Mouse (Mus musculus) midbrain, embryonic 11.5 days (tissue): ENCODE data around the gene Npb. TPM values are rescaled to one million over a fixed set of nuclear protein-coding genes. Genes with fewer than 3 reads are reported as not detected.

Experiments
- ATAC-seq: fragments of 200-750 bp; cut with Nextera tagmentation; 2 replicates; pipeline ENCODE4 v1.8.0; 2017; ENCODE audit warnings: moderate TSS enrichment, moderate library complexity; ENCODE audit not compliant: low FRiP score
- DNase-seq: peaks from one replicate; pipeline ENCODE4 v3.0.0; 2015; ENCODE audit warnings: low spot score; ENCODE audit errors: missing footprints
- H3K27ac ChIP-seq: fragments of 300-500 bp; sonication (generic); 2 replicates; pipeline ENCODE4 v1.5.1; 2014; ENCODE audit warnings: low read depth, low read length
- H3K27me3 ChIP-seq: fragments of 300-500 bp; sonication (generic); 2 replicates; pipeline ENCODE4 v1.6.1; 2014; ENCODE audit warnings: mild to moderate bottlenecking, low read length, moderate library complexity, mixed read lengths; ENCODE audit not compliant: control insufficient read depth, insufficient read depth
- H3K36me3 ChIP-seq: fragments of 300-500 bp; sonication (generic); 2 replicates; pipeline ENCODE4 v1.6.1; 2014; ENCODE audit warnings: mild to moderate bottlenecking, low read length, moderate library complexity, mixed read lengths; ENCODE audit not compliant: control insufficient read depth, insufficient read depth
- H3K4me1 ChIP-seq: fragments of 300-500 bp; sonication (generic); 2 replicates; pipeline ENCODE4 v1.6.1; 2014; ENCODE audit warnings: low read length; ENCODE audit not compliant: control insufficient read depth, insufficient read depth
- H3K4me2 ChIP-seq: fragments of 300-500 bp; sonication (generic); 2 replicates; pipeline ENCODE4 v1.6.1; 2014; ENCODE audit warnings: mild to moderate bottlenecking, moderate library complexity
- H3K4me3 ChIP-seq: fragments of 300-500 bp; sonication (generic); 2 replicates; pipeline ENCODE4 v1.5.1; 2014; ENCODE audit warnings: low read depth, low read length
- H3K9ac ChIP-seq: fragments of 300-500 bp; sonication (generic); 2 replicates; pipeline ENCODE4 v1.6.1; 2014; ENCODE audit warnings: low read length
- H3K9me3 ChIP-seq: fragments of 300-500 bp; sonication (generic); 2 replicates; pipeline ENCODE4 v1.6.1; 2016; ENCODE audit warnings: low read length; ENCODE audit not compliant: control insufficient read depth
- WGBS: fragments of 180-500 bp; shearing (Covaris S2); extraction: QIAGEN DNeasy Blood & Tissue Kit; methylation state at CpG from one replicate; pipeline ENCODE4 v1.1.7; 2014; 5-methylcytosine and 5-hydroxymethylcytosine counted together
- polyA plus RNA-seq: library from polyadenylated mRNA; unstranded; fragments of >200 nt; fragmentation: Nextera tagmentation; extraction: Ambion mirVana; gene quantifications from 2 replicates; pipeline ENCODE4 v1.2.1, GENCODE M21; 2014

Npb gene
- polyA plus RNA-seq, 1 experiment from 2014 or later, result 0.38 TPM

- Histone ChIP-seq H3K9me3 (no peaks in the 10 kb centered on the region), H3K27ac (no peak overlapping the region), H3K4me3 (no peak overlapping the region), H3K4me1 (peaks cover 10% of the 10 kb centered on the region), H3K9ac (no peak overlapping the region), H3K27me3 (peaks cover 4% of the 10 kb centered on the region; the same call in 1 of the 2 replicates), H3K36me3 (peaks cover 7% of the 10 kb centered on the region), H3K4me2 (no peak overlapping the region)
- 82% methylated on average over 4 of the region's 4 CpGs for WGBS
- ATAC-seq (no peak), DNase-seq (no peak)
Measured at GRCm38 (mm10) chr11:120606764-120607163, 1.5 kb upstream of the Npb start.

GRCm38 (mm10) chr11:120609250-120609649 lies 973 bp downstream of the Npb start:
- 37% methylated on average over 7 of the region's 8 CpGs for WGBS
- no peak overlapping the region for H3K4me2 ChIP-seq

GRCm38 (mm10) chr11:120610477-120611046 lies 2.3 kb downstream of the Npb start:
- H3K4me3 ChIP-seq, result no peak overlapping the region
- no peak overlapping the region for H3K27ac ChIP-seq
- peaks cover 4% of the 10 kb centered on the region; the same call in 1 of the 2 replicates for H3K27me3 ChIP-seq
- H3K9ac ChIP-seq, result no peak overlapping the region
- no peak overlapping the region for H3K4me2 ChIP-seq
- no peak for DNase-seq
- 86% methylated on average over 9 of the region's 9 CpGs for WGBS
- no peaks in the 10 kb centered on the region for H3K9me3 ChIP-seq
- no peak for ATAC-seq
- peaks cover 10% of the 10 kb centered on the region for H3K4me1 ChIP-seq
- H3K36me3 ChIP-seq, result peaks cover 11% of the 10 kb centered on the region

More at GRCm38 (mm10) chr11:120609250-120609649, 973 bp downstream of the Npb start:
- peaks cover 12% of the 10 kb centered on the region for H3K36me3 ChIP-seq
- H3K4me3 ChIP-seq, result no peak overlapping the region
- no peak overlapping the region; the same call in 1 of the 2 replicates for H3K9ac ChIP-seq
- peaks cover 10% of the 10 kb centered on the region for H3K4me1 ChIP-seq
- DNase-seq (no peak), ATAC-seq (peak; percentile 31; the same call in 1 of the 2 replicates)
- no peaks in the 10 kb centered on the region for H3K9me3 ChIP-seq
- peaks cover 4% of the 10 kb centered on the region; the same call in 1 of the 2 replicates for H3K27me3 ChIP-seq
- no peak overlapping the region for H3K27ac ChIP-seq

DNA sequence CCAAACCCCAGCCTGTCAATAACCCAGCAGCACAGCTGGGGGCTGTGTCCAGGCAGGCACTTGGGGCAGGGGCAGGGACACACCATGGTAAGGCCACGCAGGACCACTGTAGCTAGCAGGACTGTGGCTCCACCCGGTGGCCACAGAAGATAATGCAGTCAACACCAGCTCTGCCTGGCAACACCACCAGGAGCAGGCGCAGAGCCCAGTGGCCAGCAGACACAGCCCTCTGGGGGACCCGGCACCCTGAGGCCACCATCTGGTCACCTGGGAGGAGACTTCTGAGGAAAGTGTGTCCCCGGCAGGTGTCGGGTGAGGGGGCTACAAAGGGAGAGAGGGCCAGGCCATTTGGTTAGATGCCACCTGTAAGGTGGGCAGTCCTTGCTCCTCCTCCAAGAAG lies 4.5 kb downstream of the Npb start:
- no peak overlapping the region for H3K27ac ChIP-seq
- peak; percentile 28; the same call in 1 of the 2 replicates for ATAC-seq
- DNase-seq, result peak; percentile 96
- H3K4me3 ChIP-seq, result no peak overlapping the region
- 46% methylated on average over 6 of the region's 6 CpGs for WGBS
- H3K27me3 ChIP-seq, result peaks cover 4% of the 10 kb centered on the region; the same call in 1 of the 2 replicates
- peaks cover 11% of the 10 kb centered on the region for H3K36me3 ChIP-seq
- no peaks in the 10 kb centered on the region for H3K9me3 ChIP-seq
- H3K4me2 ChIP-seq, result no peak overlapping the region
- H3K9ac ChIP-seq, result no peak overlapping the region
- peaks cover 18% of the 10 kb centered on the region for H3K4me1 ChIP-seq

GRCm38 (mm10) chr11:120613481-120613972 lies 5.2 kb downstream of the Npb start:
- Histone ChIP-seq H3K4me3 (no peak overlapping the region), H3K4me2 (no peak overlapping the region), H3K36me3 (peaks cover 15% of the 10 kb centered on the region), H3K9ac (no peak overlapping the region), H3K27ac (no peak overlapping the region), H3K4me1 (peaks cover 15% of the 10 kb centered on the region), H3K9me3 (no peaks in the 10 kb centered on the region), H3K27me3 (peaks cover 4% of the 10 kb centered on the region; the same call in 1 of the 2 replicates)
- DNase-seq, result no peak
- 90% methylated on average over 10 of the region's 10 CpGs for WGBS
- ATAC-seq, result no peak

DNA sequence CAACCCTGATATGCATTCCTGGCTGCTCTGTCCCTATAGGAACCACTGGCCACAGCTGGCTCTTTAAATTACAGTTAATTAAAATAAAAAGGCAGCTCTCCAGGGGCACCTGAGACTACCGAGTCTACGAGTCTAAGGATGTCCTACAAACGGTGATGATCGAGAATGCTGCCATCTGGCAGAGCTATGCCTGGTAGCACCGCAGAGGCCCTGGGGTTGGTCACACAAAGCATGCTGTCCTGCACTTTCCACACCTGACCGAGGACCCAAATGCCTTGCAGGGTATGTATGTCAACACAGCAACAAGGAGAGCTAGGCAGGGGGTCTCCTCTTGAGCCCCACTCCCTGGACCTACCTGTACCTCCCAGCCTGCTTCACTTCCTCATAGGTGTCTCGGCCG lies 5.7 kb downstream of the Npb start:
- Histone ChIP-seq H3K27ac (no peak overlapping the region), H3K4me1 (peaks cover 11% of the 10 kb centered on the region), H3K4me2 (no peak overlapping the region), H3K9me3 (no peaks in the 10 kb centered on the region), H3K9ac (no peak overlapping the region), H3K27me3 (peaks cover 3% of the 10 kb centered on the region; the same call in 1 of the 2 replicates), H3K4me3 (no peak overlapping the region), H3K36me3 (peaks cover 19% of the 10 kb centered on the region)
- 91% methylated on average over 8 of the region's 8 CpGs for WGBS
- no peak for DNase-seq
- ATAC-seq, result no peak

DNA sequence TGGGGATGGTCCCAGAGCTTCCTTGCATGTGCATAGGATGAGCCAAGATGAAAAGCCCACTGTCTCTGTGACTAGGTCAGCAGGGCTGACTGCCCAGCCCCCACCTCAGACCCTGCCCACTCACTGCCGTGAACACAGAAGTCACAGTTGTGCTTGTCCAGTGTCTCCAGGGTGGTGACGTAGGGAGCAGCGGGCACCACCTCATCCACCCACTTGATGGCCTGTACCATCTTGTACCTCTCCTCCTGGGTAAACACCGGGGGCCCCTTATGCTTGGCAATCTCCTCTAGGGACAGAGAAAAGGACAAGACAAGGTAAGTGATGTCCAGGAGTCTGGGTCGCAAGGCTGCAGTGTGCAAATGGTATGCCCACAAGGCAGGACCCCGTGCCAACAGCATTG lies 6.9 kb downstream of the Npb start:
- no peak overlapping the region for H3K4me3 ChIP-seq
- no peaks in the 10 kb centered on the region for H3K9me3 ChIP-seq
- no peak overlapping the region for H3K4me2 ChIP-seq
- no peaks in the 10 kb centered on the region for H3K27me3 ChIP-seq
- 91% methylated on average over 6 of the region's 6 CpGs for WGBS
- peaks cover 23% of the 10 kb centered on the region for H3K36me3 ChIP-seq
- DNase-seq (no peak), ATAC-seq (no peak)
- H3K27ac ChIP-seq, result no peak overlapping the region
- H3K9ac ChIP-seq, result no peak overlapping the region
- H3K4me1 ChIP-seq, result peaks cover 10% of the 10 kb centered on the region

DNA sequence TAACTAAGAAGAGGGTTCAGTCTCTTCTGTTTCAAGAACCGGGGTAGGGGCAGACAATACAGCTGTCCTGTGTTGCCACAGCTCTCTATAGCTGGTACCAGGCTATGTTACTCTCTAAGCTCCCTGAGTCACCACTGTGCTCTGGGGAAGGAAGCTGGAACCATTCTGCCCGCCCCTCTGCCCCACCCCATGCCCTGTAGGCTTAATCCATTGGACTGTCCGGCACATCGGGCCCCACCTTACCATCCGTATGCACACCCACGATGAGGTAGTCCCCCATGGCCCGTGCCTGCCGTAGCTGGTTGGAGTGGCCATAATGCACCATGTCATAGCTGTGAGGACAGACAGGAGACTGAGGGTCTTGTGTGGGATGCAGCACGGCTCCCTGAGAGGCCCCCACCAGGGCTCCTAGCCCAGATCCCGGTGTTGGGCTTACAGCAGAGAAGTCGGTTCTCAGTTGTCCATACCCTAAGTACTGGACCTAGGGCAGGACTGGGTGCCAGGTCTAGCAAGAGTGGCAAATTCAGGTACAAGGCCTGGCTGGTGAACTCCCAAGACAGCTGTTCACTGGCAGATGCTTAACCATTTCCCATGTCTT lies 7.4 kb downstream of the Npb start:
- 92% methylated on average over 11 of the region's 11 CpGs for WGBS
- Histone ChIP-seq H3K36me3 (peaks cover 24% of the 10 kb centered on the region), H3K4me1 (peaks cover 10% of the 10 kb centered on the region), H3K9ac (no peak overlapping the region), H3K4me2 (no peak overlapping the region), H3K4me3 (no peak overlapping the region), H3K9me3 (no peaks in the 10 kb centered on the region), H3K27ac (no peak overlapping the region), H3K27me3 (no peaks in the 10 kb centered on the region)
- ATAC-seq (no peak), DNase-seq (no peak)

GRCm38 (mm10) chr11:120616617-120617294 lies 8.5 kb downstream of the Npb start:
- peaks cover 28% of the 10 kb centered on the region for H3K36me3 ChIP-seq
- DNase-seq, result peak; percentile 78
- H3K4me3 ChIP-seq, result peak overlapping the region; percentile 73
- 55% methylated on average over 4 of the region's 4 CpGs for WGBS
- H3K27ac ChIP-seq, result no peak overlapping the region
- H3K27me3 ChIP-seq, result no peaks in the 10 kb centered on the region
- peak overlapping the region; percentile 82 for H3K9ac ChIP-seq
- no peak for ATAC-seq
- no peaks in the 10 kb centered on the region for H3K9me3 ChIP-seq
- peaks cover 10% of the 10 kb centered on the region for H3K4me1 ChIP-seq
- peak overlapping the region; percentile 71 for H3K4me2 ChIP-seq
